In the genomic region with DNA sequence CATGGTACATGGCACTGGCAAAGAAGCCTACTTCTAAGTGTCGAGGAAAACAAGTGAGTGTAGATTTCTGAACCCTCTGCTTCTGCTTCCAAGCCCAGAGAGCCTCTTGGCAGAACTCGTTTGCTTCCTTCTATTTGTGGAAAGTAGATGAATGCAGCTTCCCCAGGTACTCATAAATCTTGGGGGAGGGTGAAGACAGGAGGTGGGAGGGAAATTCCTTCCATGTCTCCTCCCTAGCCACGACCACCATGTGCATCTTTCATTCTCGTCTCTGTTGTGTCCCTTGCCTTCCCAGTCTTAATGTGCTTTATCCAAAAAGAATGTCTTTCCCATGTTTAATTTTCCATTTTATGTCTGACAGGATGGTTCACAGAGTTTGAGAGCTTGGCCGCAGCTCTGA, we compare ENCODE assay signal across 27 mouse cellular contexts. TPM values are rescaled to one million over a fixed set of nuclear protein-coding genes. Genes with fewer than 3 reads are reported as not detected.
DNase-seq lines count a peak whose midpoint lies in the region; ATAC-seq and TF ChIP-seq lines count a peak whose summit lies in the region.
"Had no signal": no experiment of that assay in that cellular context is flagged by ENCODE, and none has a peak within 500 bp of the region (broad histone marks: within the 10 kb centered on the region; RNA-seq: fewer than 3 reads in every experiment).

No protein-coding gene starts in this region.

- no peak for ATAC-seq in hindbrain, postnatal 0 days
- ATAC-seq in hindbrain, embryonic 13.5 days (ENCODE audit: low FRiP score), result no peak
- ATAC-seq in limb, embryonic 12.5 days (ENCODE audit: insufficient number of reproducible peaks, insufficient read depth, low FRiP score, low TSS enrichment, low read depth), result no peak
- ATAC-seq in limb, embryonic 13.5 days (ENCODE audit: low FRiP score, low read depth), result no peak
- ATAC-seq: forebrain, embryonic 14.5 days; midbrain, embryonic 13.5 days had no signal

- no peaks in the 10 kb centered on the region for H3K9me3 ChIP-seq in hindbrain, postnatal 0 days (ENCODE audit: low read length)
- H3K9me3 ChIP-seq in hindbrain, embryonic 13.5 days, result no peaks in the 10 kb centered on the region
- H3K9me3 ChIP-seq in limb, embryonic 12.5 days, result no peaks in the 10 kb centered on the region
- H3K9me3 ChIP-seq in limb, embryonic 10.5 days (replicated peaks), result no peaks in the 10 kb centered on the region
- H3K9me3 ChIP-seq in limb, embryonic 13.5 days, result no peaks in the 10 kb centered on the region; the same call in 1 of the 2 replicates
- H3K9me3 ChIP-seq: embryonic facial prominence, embryonic 15.5 days; heart, embryonic 15.5 days; hindbrain, embryonic 10.5 days; midbrain, embryonic 13.5 days; neural tube, embryonic 13.5 days; stomach, embryonic 15.5 days had no signal

- DNase-seq in hindbrain, postnatal 0 days (ENCODE audit: low spot score), result peak; percentile 7
- DNase-seq in limb, embryonic 10.5 days (ENCODE audit: low spot score), result no peak
- DNase-seq in mesoderm, embryonic 11.5 days (ENCODE audit: low read depth, low spot score), result peak; percentile 49
- DNase-seq in cerebellum, adult 11-12 months, result no peak
- DNase-seq: adrenal gland, adult 2 months; cerebellum, adult 2 months; cerebellum, postnatal 25 days; gastrocnemius, postnatal 14 days; heart, adult 2 months; kidney, postnatal 10 days; lung, embryonic 14.5 days; right cerebral cortex, adult 18-20 months; right cerebral cortex, postnatal 4 days; thymus, adult 2 months; thymus, postnatal 4 days had no signal

- H3K4me2 ChIP-seq in hindbrain, postnatal 0 days (ENCODE audit: low read depth, low read length), result no peak overlapping the region
- no peak overlapping the region for H3K4me2 ChIP-seq in hindbrain, embryonic 13.5 days
- H3K4me2 ChIP-seq in limb, embryonic 12.5 days, result 0 out of 2 replicates have a peak overlapping the region, but pooled peaks have one; percentile 1
- 0 out of 2 replicates have a peak overlapping the region, but pooled peaks have one; percentile 16 for H3K4me2 ChIP-seq in limb, embryonic 13.5 days (replicated peaks)
- H3K4me2 ChIP-seq: embryonic facial prominence, embryonic 15.5 days; heart, embryonic 15.5 days; lung, embryonic 14.5 days; midbrain, embryonic 13.5 days; neural tube, embryonic 13.5 days; stomach, embryonic 15.5 days had no signal

- no peaks in the 10 kb centered on the region for H3K4me1 ChIP-seq in hindbrain, postnatal 0 days (ENCODE audit: insufficient read depth, low read length)
- H3K4me1 ChIP-seq in hindbrain, embryonic 13.5 days (replicated peaks), result no peaks in the 10 kb centered on the region
- H3K4me1 ChIP-seq in limb, embryonic 12.5 days (replicated peaks), result peaks cover 6% of the 10 kb centered on the region
- H3K4me1 ChIP-seq in limb, embryonic 10.5 days, result peaks cover 6% of the 10 kb centered on the region; the same call in 1 of the 2 replicates
- H3K4me1 ChIP-seq in limb, embryonic 13.5 days, result peaks cover 9% of the 10 kb centered on the region; the same call in 1 of the 2 replicates
- H3K4me1 ChIP-seq: hindbrain, embryonic 10.5 days; midbrain, embryonic 13.5 days; stomach, embryonic 15.5 days had no signal

- H3K4me3 ChIP-seq in hindbrain, postnatal 0 days (ENCODE audit: low read length), result no peak overlapping the region
- no peak overlapping the region for H3K4me3 ChIP-seq in hindbrain, embryonic 13.5 days
- no peak overlapping the region for H3K4me3 ChIP-seq in limb, embryonic 12.5 days (replicated peaks)
- H3K4me3 ChIP-seq in limb, embryonic 10.5 days, result no peak overlapping the region
- no peak overlapping the region for H3K4me3 ChIP-seq in limb, embryonic 13.5 days
- H3K4me3 ChIP-seq: embryonic facial prominence, embryonic 15.5 days; heart, adult 2 months; heart, embryonic 15.5 days; hindbrain, embryonic 10.5 days; midbrain, embryonic 13.5 days; neural tube, embryonic 13.5 days; stomach, embryonic 15.5 days had no signal

- no peak overlapping the region; the same call in 1 of the 2 replicates for H3K9ac ChIP-seq in hindbrain, postnatal 0 days (replicated peaks; ENCODE audit: low read length)
- no peak overlapping the region for H3K9ac ChIP-seq in hindbrain, embryonic 13.5 days
- H3K9ac ChIP-seq in limb, embryonic 12.5 days (replicated peaks), result no peak overlapping the region
- no peak overlapping the region for H3K9ac ChIP-seq in limb, embryonic 13.5 days
- H3K9ac ChIP-seq: embryonic facial prominence, embryonic 15.5 days; heart, embryonic 15.5 days; liver, embryonic 14.5 days; lung, embryonic 14.5 days; midbrain, embryonic 13.5 days; neural tube, embryonic 13.5 days; stomach, embryonic 15.5 days had no signal

- H3K36me3 ChIP-seq in hindbrain, postnatal 0 days (ENCODE audit: insufficient read depth, low read length), result no peaks in the 10 kb centered on the region
- no peaks in the 10 kb centered on the region for H3K36me3 ChIP-seq in hindbrain, embryonic 13.5 days
- H3K36me3 ChIP-seq in limb, embryonic 12.5 days, result no peaks in the 10 kb centered on the region
- H3K36me3 ChIP-seq in limb, embryonic 10.5 days, result no peaks in the 10 kb centered on the region
- H3K36me3 ChIP-seq in limb, embryonic 13.5 days, result no peaks in the 10 kb centered on the region
- H3K36me3 ChIP-seq: embryonic facial prominence, embryonic 15.5 days; heart, embryonic 15.5 days; hindbrain, embryonic 10.5 days; midbrain, embryonic 13.5 days; neural tube, embryonic 13.5 days; stomach, embryonic 15.5 days had no signal

- WGBS in hindbrain, postnatal 0 days, result 41% methylated on average over 5 of the region's 5 CpGs
- 51% methylated on average over 5 of the region's 5 CpGs for WGBS in hindbrain, embryonic 13.5 days
- WGBS in limb, embryonic 12.5 days, result 27% methylated on average over 5 of the region's 5 CpGs
- WGBS in limb, embryonic 10.5 days, result 37% methylated on average over 5 of the region's 5 CpGs
- WGBS in limb, embryonic 13.5 days, result 17% methylated on average over 5 of the region's 5 CpGs

- no peak for TF ChIP-seq CTCF in hindbrain, postnatal 0 days (IDR thresholded peaks at IDR 0.05; ENCODE audit: low read depth)

- no peak overlapping the region for H3K27ac ChIP-seq in hindbrain, postnatal 0 days
- H3K27ac ChIP-seq in hindbrain, embryonic 13.5 days, result no peak overlapping the region
- H3K27ac ChIP-seq in limb, embryonic 12.5 days, result no peak overlapping the region
- H3K27ac ChIP-seq in limb, embryonic 10.5 days, result no peak overlapping the region
- H3K27ac ChIP-seq in limb, embryonic 13.5 days, result no peak overlapping the region; the same call in 1 of the 2 replicates
- H3K27ac ChIP-seq: embryonic facial prominence, embryonic 15.5 days; heart, adult 2 months; heart, embryonic 15.5 days; hindbrain, embryonic 10.5 days; liver, embryonic 14.5 days; midbrain, embryonic 13.5 days; neural tube, embryonic 13.5 days; stomach, embryonic 15.5 days had no signal

- no peaks in the 10 kb centered on the region for H3K27me3 ChIP-seq in hindbrain, postnatal 0 days (ENCODE audit: insufficient read depth, low read length)
- H3K27me3 ChIP-seq in hindbrain, embryonic 13.5 days, result no peaks in the 10 kb centered on the region
- H3K27me3 ChIP-seq in limb, embryonic 12.5 days, result no peaks in the 10 kb centered on the region
- H3K27me3 ChIP-seq in limb, embryonic 10.5 days (ENCODE audit: low read depth, poor library complexity, severe bottlenecking), result no peaks in the 10 kb centered on the region
- H3K27me3 ChIP-seq in limb, embryonic 13.5 days, result no peaks in the 10 kb centered on the region
- H3K27me3 ChIP-seq: embryonic facial prominence, embryonic 15.5 days; heart, embryonic 15.5 days; midbrain, embryonic 13.5 days; neural tube, embryonic 13.5 days; stomach, embryonic 15.5 days had no signal

RNA-seq across cellular contexts. Expression of gene Hsd11b1, which starts 11.3 kb away (rescaled TPM):
- total RNA-seq in hindbrain, postnatal 0 days (2014; rRNA removed), result 2.3 and 2.5 TPM in 2 replicates
- polyA plus RNA-seq in hindbrain, postnatal 0 days (2015; fragmentation: Nextera tagmentation; extraction: Ambion mirVana), result 2.5 and 2.7 TPM in 2 replicates
- polyA plus RNA-seq in hindbrain, embryonic 13.5 days (2015; fragmentation: Nextera tagmentation; extraction: Ambion mirVana), result not detected in 2 replicates
- 0.28 and 0.61 TPM in 2 replicates for polyA plus RNA-seq in limb, embryonic 12.5 days (2016; fragmentation: Nextera tagmentation; extraction: Ambion mirVana)
- not detected in 2 replicates for polyA plus RNA-seq in limb, embryonic 10.5 days (2016; fragmentation: Nextera tagmentation; extraction: Ambion mirVana)
- polyA plus RNA-seq in limb, embryonic 13.5 days (2015; fragmentation: Nextera tagmentation; extraction: Ambion mirVana), result 0.86 and 1.3 TPM in 2 replicates
- total RNA-seq: MEL had no signal
- polyA plus RNA-seq: hindbrain, embryonic 10.5 days; midbrain, embryonic 13.5 days; neural tube, embryonic 13.5 days had no signal

RNA-seq across cellular contexts. Expression of gene G0s2, which starts 20.4 kb away (rescaled TPM):
- 7.4 and 12.1 TPM in 2 replicates for total RNA-seq in hindbrain, postnatal 0 days (2014; rRNA removed)
- polyA plus RNA-seq in hindbrain, postnatal 0 days (2015; fragmentation: Nextera tagmentation; extraction: Ambion mirVana), result 7.0 and 9.1 TPM in 2 replicates
- 6.2 and 6.5 TPM in 2 replicates for polyA plus RNA-seq in hindbrain, embryonic 13.5 days (2015; fragmentation: Nextera tagmentation; extraction: Ambion mirVana)
- 10.4 and 12.8 TPM in 2 replicates for polyA plus RNA-seq in limb, embryonic 12.5 days (2016; fragmentation: Nextera tagmentation; extraction: Ambion mirVana)
- 4.6 and 6.3 TPM in 2 replicates for polyA plus RNA-seq in limb, embryonic 10.5 days (2016; fragmentation: Nextera tagmentation; extraction: Ambion mirVana)
- polyA plus RNA-seq in limb, embryonic 13.5 days (2015; fragmentation: Nextera tagmentation; extraction: Ambion mirVana), result 18.7 and 19.3 TPM in 2 replicates
- total RNA-seq: MEL had no signal

RNA-seq across cellular contexts. Expression of gene Lamb3, which starts 45.1 kb away (rescaled TPM):
- total RNA-seq in hindbrain, postnatal 0 days (2014; rRNA removed), result 1.0 and 1.3 TPM in 2 replicates
- polyA plus RNA-seq in hindbrain, postnatal 0 days (2015; fragmentation: Nextera tagmentation; extraction: Ambion mirVana), result 0.36 and 0.52 TPM in 2 replicates
- 0.18 and 0.73 TPM in 2 replicates for polyA plus RNA-seq in hindbrain, embryonic 13.5 days (2015; fragmentation: Nextera tagmentation; extraction: Ambion mirVana)
- 2.0 and 2.2 TPM in 2 replicates for polyA plus RNA-seq in limb, embryonic 12.5 days (2016; fragmentation: Nextera tagmentation; extraction: Ambion mirVana)
- polyA plus RNA-seq in limb, embryonic 10.5 days (2016; fragmentation: Nextera tagmentation; extraction: Ambion mirVana), result 0.40 and 0.81 TPM in 2 replicates
- polyA plus RNA-seq in limb, embryonic 13.5 days (2015; fragmentation: Nextera tagmentation; extraction: Ambion mirVana), result 2.3 and 3.6 TPM in 2 replicates

RNA-seq across cellular contexts. Expression of gene Traf3ip3, which starts 51.1 kb away (rescaled TPM):
- total RNA-seq in hindbrain, postnatal 0 days (2014; rRNA removed), result 0.78 and 1.5 TPM in 2 replicates
- polyA plus RNA-seq in hindbrain, postnatal 0 days (2015; fragmentation: Nextera tagmentation; extraction: Ambion mirVana), result 1.9 TPM in 2 replicates
- 2.1 and 2.8 TPM in 2 replicates for polyA plus RNA-seq in hindbrain, embryonic 13.5 days (2015; fragmentation: Nextera tagmentation; extraction: Ambion mirVana)
- polyA plus RNA-seq in limb, embryonic 12.5 days (2016; fragmentation: Nextera tagmentation; extraction: Ambion mirVana), result 4.3 and 4.5 TPM in 2 replicates
- 1.0 and 1.5 TPM in 2 replicates for polyA plus RNA-seq in limb, embryonic 10.5 days (2016; fragmentation: Nextera tagmentation; extraction: Ambion mirVana)
- polyA plus RNA-seq in limb, embryonic 13.5 days (2015; fragmentation: Nextera tagmentation; extraction: Ambion mirVana), result 11.6 and 12.2 TPM in 2 replicates

Comparison
In these comparisons a context has a peak if more than half of its experiments do, and no peak if none do; other contexts are left out.
1. DNase-seq: peak in hindbrain, postnatal 0 days (single experiment) and mesoderm, embryonic 11.5 days (single experiment); none in limb, embryonic 10.5 days (single experiment) and cerebellum, adult 11-12 months (single experiment).
2. H3K4me2 ChIP-seq: peak in limb, embryonic 12.5 days (single experiment) and limb, embryonic 13.5 days (single experiment); none in hindbrain, postnatal 0 days (single experiment) and hindbrain, embryonic 13.5 days (single experiment).